Mouse (Mus musculus): ENCODE data around the gene Wdr5. TPM values are rescaled to one million over a fixed set of nuclear protein-coding genes. Genes with fewer than 3 reads are reported as not detected.

Gene Wdr5
- polyA plus RNA-seq, 1 experiment from 2014 or later, result 65.9 TPM

GRCm38 (mm10) chr2:27584546-27584945 is 69.6 kb downstream of the Wdr5 start:
- H3K4me3 ChIP-seq (replicated peaks), result no peak overlapping the region
- 94% methylated on average over 13 of the region's 13 CpGs for WGBS
- 0 out of 2 replicates have a peak, but pooled peaks cover 4% of the 10 kb centered on the region for H3K27me3 ChIP-seq
- no peak overlapping the region for H3K9ac ChIP-seq
- H3K36me3 ChIP-seq, result no peaks in the 10 kb centered on the region
- ATAC-seq (replicated peaks; ENCODE audit: low FRiP score), result no peak
- no peak overlapping the region for H3K27ac ChIP-seq
- no peak overlapping the region for H3K4me2 ChIP-seq
- no peaks in the 10 kb centered on the region for H3K9me3 ChIP-seq (replicated peaks)
- H3K4me1 ChIP-seq, result peaks cover 8% of the 10 kb centered on the region; the same call in 1 of the 2 replicates

Other genes with a start within 250 kb of the Wdr5 start
- gene Vav2, start 88.1 kb upstream of the Wdr5 start, polyA plus RNA-seq (2015; fragmentation: Nextera tagmentation; extraction: Ambion mirVana), result 7.1 and 8.3 TPM in 2 replicates
- 10.1 and 11.2 TPM in 2 replicates for gene Brd3os, start 72.8 kb upstream of the Wdr5 start, polyA plus RNA-seq (2015; fragmentation: Nextera tagmentation; extraction: Ambion mirVana)
- gene Brd3, start 7.5 kb upstream of the Wdr5 start, polyA plus RNA-seq (2015; fragmentation: Nextera tagmentation; extraction: Ambion mirVana), result 124 and 125 TPM in 2 replicates
- 9.6 and 10.4 TPM in 2 replicates for gene Rxra, start 161.3 kb downstream of the Wdr5 start, polyA plus RNA-seq (2015; fragmentation: Nextera tagmentation; extraction: Ambion mirVana)

Data from kidney, embryonic 15.5 days (tissue).